ENCODE assay signal across 8 mouse cellular contexts in the genomic region with DNA sequence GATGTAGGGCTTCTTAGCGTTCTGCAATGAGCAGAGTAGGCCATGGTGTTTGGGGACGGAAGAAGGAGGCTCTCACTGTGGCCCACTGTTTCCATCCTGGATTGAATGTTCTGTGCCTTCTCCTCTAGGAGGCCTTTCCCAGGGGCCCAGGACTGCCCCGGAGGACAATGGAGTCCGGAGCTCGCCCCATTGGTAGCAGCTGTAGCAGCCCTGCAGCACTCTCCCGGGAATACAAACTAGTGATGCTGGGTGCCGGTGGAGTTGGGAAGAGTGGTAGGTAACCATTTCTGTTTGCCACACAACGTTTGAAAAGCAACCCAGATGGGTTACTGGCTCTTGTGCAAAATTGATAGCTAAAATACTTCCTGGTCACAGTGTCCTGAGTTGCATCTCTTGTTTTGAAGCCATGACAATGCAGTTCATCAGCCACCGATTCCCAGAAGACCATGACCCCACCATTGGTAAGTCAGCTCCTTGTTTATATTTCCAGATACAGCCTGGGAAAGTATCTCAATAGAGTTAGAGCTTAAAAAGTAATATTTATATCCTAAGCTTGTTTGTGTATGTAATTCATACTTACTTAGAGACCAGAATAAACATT. TPM values are rescaled to one million over a fixed set of nuclear protein-coding genes. Genes with fewer than 3 reads are reported as not detected.
A peak's percentile ranks its signal among the peaks of the same experiment; 100 is the strongest.
DNase-seq lines count a peak whose midpoint lies in the region; ATAC-seq and TF ChIP-seq lines count a peak whose summit lies in the region.

No protein-coding gene starts in this region.

- H3K27ac ChIP-seq in heart, embryonic 16.5 days (ENCODE audit: low read length) = peak overlapping the region; percentile 85

- H3K4me1 ChIP-seq in heart, embryonic 16.5 days (ENCODE audit: control insufficient read depth, insufficient read depth, low read length) = peaks cover 19% of the 10 kb centered on the region

- peak overlapping the region; percentile 85 for H3K9ac ChIP-seq in heart, embryonic 16.5 days (ENCODE audit: low read length)

- no peaks in the 10 kb centered on the region for H3K9me3 ChIP-seq in heart, embryonic 16.5 days (replicated peaks; ENCODE audit: control insufficient read depth, low read length)

- no peaks in the 10 kb centered on the region for H3K27me3 ChIP-seq in C2C12 (ENCODE audit: control insufficient read depth, insufficient read depth, insufficient read length)
- H3K27me3 ChIP-seq in heart, embryonic 16.5 days (ENCODE audit: control insufficient read depth, insufficient read depth, low read length) = no peaks in the 10 kb centered on the region

- peak overlapping the region; percentile 37 for H3K4me3 ChIP-seq in C2C12 (ENCODE audit: insufficient read depth, poor library complexity, severe bottlenecking)
- H3K4me3 ChIP-seq in heart, embryonic 16.5 days (ENCODE audit: low read length) = peak overlapping the region; percentile 77

- peak overlapping the region; percentile 77 for H3ac ChIP-seq in C2C12 (ENCODE audit: control insufficient read depth, insufficient read length, low read depth)

- DNase-seq in frontal cortex, postnatal 10 days (ENCODE audit: low spot score in 2 of 2) = peak; percentile 28 to 33
- DNase-seq in frontal cortex, postnatal 36 days (ENCODE audit: low spot score in 2 of 2) = no peak
- peak; percentile 45 for DNase-seq in embryo, embryonic 10 days (ENCODE audit: low spot score)
- DNase-seq in layer of hippocampus, postnatal 10 days (ENCODE audit: low spot score in 2 of 2) = peak; percentile 41 to 51
- DNase-seq in lung, postnatal 4 days = peak; percentile 42 to 48
- DNase-seq in spleen, postnatal 4 days (ENCODE audit: low spot score in 2 of 2) = peak; percentile 24 to 72

- ATAC-seq in heart, embryonic 16.5 days (replicated peaks; ENCODE audit: extremely low read depth, insufficient read depth, low FRiP score) = peak; percentile 31; the same call in 1 of the 2 replicates

- no peak for TF ChIP-seq CTCF in C2C12 (IDR thresholded peaks at IDR 0.05; ENCODE audit: control insufficient read depth, insufficient read depth, insufficient read length)

- 4% methylated on average over 9 of the region's 9 CpGs for WGBS in heart, embryonic 16.5 days

- peak overlapping the region; percentile 90 for H3K4me2 ChIP-seq in heart, embryonic 16.5 days (ENCODE audit: low read depth, low read length)

- H3K36me3 ChIP-seq in C2C12 (ENCODE audit: control insufficient read depth, insufficient read depth) = peaks cover 37% of the 10 kb centered on the region
- H3K36me3 ChIP-seq in heart, embryonic 16.5 days (ENCODE audit: control insufficient read depth, insufficient read depth) = peaks cover 26% of the 10 kb centered on the region

- peaks cover 11% of the 10 kb centered on the region for H3K79me2 ChIP-seq in C2C12 (ENCODE audit: control insufficient read depth, insufficient read depth)

- peaks cover 3% of the 10 kb centered on the region for H3K79me3 ChIP-seq in C2C12 (ENCODE audit: low read depth)

TF ChIP-seq in C2C12, 6 proteins besides CTCF, POLR2A, EP300 and RAD21:
- TF ChIP-seq FOSL1 (IDR thresholded peaks at IDR 0.05; ENCODE audit: insufficient read depth, low read length, poor library complexity, severe bottlenecking) = no peak
- TF ChIP-seq USF1 (IDR thresholded peaks at IDR 0.05; ENCODE audit: low read depth) = no peak
- TF ChIP-seq MAX (IDR thresholded peaks at IDR 0.05) = no peak
- no peak for TF ChIP-seq CEBPB (IDR thresholded peaks at IDR 0.05; ENCODE audit: low read depth)

RNA-seq across cellular contexts. Expression of gene Rit1, which starts 0.7 kb away (rescaled TPM):
- 42.5 TPM for polyA plus RNA-seq in C2C12 (2012; fragmentation: generic; extraction: Trizol)
- 59.0 and 59.4 TPM in 2 replicates for polyA plus RNA-seq in heart, embryonic 16.5 days (2015; fragmentation: Nextera tagmentation; extraction: Ambion mirVana)
- 10 to 100 TPM; 48.8 to 55.2 TPM for total RNA-seq in layer of hippocampus, postnatal 10 days (2021)

RNA-seq across cellular contexts. Expression of gene Khdc4, which starts 31.7 kb away (rescaled TPM):
- 14.4 TPM for polyA plus RNA-seq in C2C12 (2012; fragmentation: generic; extraction: Trizol)
- polyA plus RNA-seq in heart, embryonic 16.5 days (2015; fragmentation: Nextera tagmentation; extraction: Ambion mirVana) = 67.4 and 68.6 TPM in 2 replicates
- 10 to 100 TPM; 54.2 to 56.1 TPM for total RNA-seq in layer of hippocampus, postnatal 10 days (2021)

RNA-seq across cellular contexts. Expression of gene Syt11, which starts 57.7 kb away (rescaled TPM):
- polyA plus RNA-seq in C2C12 (2012; fragmentation: generic; extraction: Trizol) = 6.1 TPM
- polyA plus RNA-seq in heart, embryonic 16.5 days (2015; fragmentation: Nextera tagmentation; extraction: Ambion mirVana) = 8.1 and 8.2 TPM in 2 replicates
- 100 to 1,000 TPM; 430 to 447 TPM for total RNA-seq in layer of hippocampus, postnatal 10 days (2021)

Comparison
In these comparisons a context has a peak if more than half of its experiments do, and no peak if none do; other contexts are left out.
1. DNase-seq: peak in frontal cortex, postnatal 10 days (2 of 2), embryo, embryonic 10 days (single experiment), layer of hippocampus, postnatal 10 days (2 of 2), lung, postnatal 4 days (2 of 2) and spleen, postnatal 4 days (2 of 2); none in frontal cortex, postnatal 36 days (0 of 2).